Mouse (Mus musculus) ES-E14 (cell line): ENCODE data around the gene Slc37a1. TPM values are rescaled to one million over a fixed set of nuclear protein-coding genes. Genes with fewer than 3 reads are reported as not detected.

ENCODE experiments used
- DNase-seq: peaks from one replicate; pipeline ENCODE4 v3.0.0-alpha.2; 2013; ENCODE audit warnings: low read depth, low spot score
- H3K27ac ChIP-seq: 2 replicates; pipeline ENCODE4 v1.5.1; 2012; ENCODE audit warnings: low read depth, mild to moderate bottlenecking, low read length, moderate library complexity, mixed read lengths; ENCODE audit not compliant: poor library complexity, insufficient read depth, severe bottlenecking
- H3K36me3 ChIP-seq: 2 replicates; pipeline ENCODE4 v1.6.1; 2012; ENCODE audit warnings: mild to moderate bottlenecking, low read length, moderate library complexity, mixed read lengths; ENCODE audit not compliant: control insufficient read depth, poor library complexity, insufficient read depth, severe bottlenecking
- H3K4me1 ChIP-seq, 2 experiments: fragments of 150-350 bp in 1 of 2; sonication (generic) in 1 of 2; 2 replicates each; pipeline ENCODE4 v1.6.1; 2012; ENCODE audit warnings: low read length in 2 of 2, mild to moderate bottlenecking in 1 of 2, mixed read lengths in 1 of 2; ENCODE audit not compliant: control insufficient read depth in 2 of 2, insufficient read depth in 2 of 2, poor library complexity in 1 of 2
- H3K4me3 ChIP-seq, 2 experiments: fragments of 150-350 bp in 1 of 2; sonication (generic) in 1 of 2; 2 replicates each; pipeline ENCODE4 v1.5.1; 2012; ENCODE audit warnings: low read length in 2 of 2, low read depth in 1 of 2, mild to moderate bottlenecking in 1 of 2, mixed read lengths in 1 of 2; ENCODE audit not compliant: insufficient read depth in 1 of 2, poor library complexity in 1 of 2, severe bottlenecking in 1 of 2
- H3K9ac ChIP-seq: 2 replicates; pipeline ENCODE4 v1.6.1; 2012; ENCODE audit warnings: low read depth, mild to moderate bottlenecking, low read length, mixed read lengths; ENCODE audit not compliant: poor library complexity, insufficient read depth, severe bottlenecking
- H3K9me3 ChIP-seq: fragments of 150-350 bp; sonication (generic); 2 replicates; pipeline ENCODE4 v1.6.1; 2012; ENCODE audit warnings: low read depth, mild to moderate bottlenecking, low read length; ENCODE audit not compliant: control insufficient read depth, insufficient read depth
- CHD2 ChIP-seq: IDR thresholded peaks from 2 replicates; pipeline ENCODE4 v1.6.1; 2014; ENCODE audit warnings: mild to moderate bottlenecking, low read depth, low read length, inconsistent platforms
- HCFC1 ChIP-seq: IDR thresholded peaks from 2 replicates; pipeline ENCODE4 v1.6.1; 2012; ENCODE audit warnings: low read length, inconsistent platforms, borderline replicate concordance; ENCODE audit not compliant: insufficient read depth
- MAFK ChIP-seq: IDR thresholded peaks from 2 replicates; pipeline ENCODE4 v1.6.1; 2014; ENCODE audit warnings: mild to moderate bottlenecking, low read depth, low read length, inconsistent platforms; ENCODE audit not compliant: insufficient read depth
- ZC3H11A ChIP-seq: IDR thresholded peaks from 2 replicates; pipeline ENCODE4 v1.6.1; 2012; ENCODE audit warnings: low read depth, mild to moderate bottlenecking, inconsistent platforms, low read length, borderline replicate concordance
- ZNF384 ChIP-seq: IDR thresholded peaks from 2 replicates; pipeline ENCODE4 v1.6.1; 2012; ENCODE audit warnings: low read depth, low read length, inconsistent platforms
- in situ Hi-C, 2 experiments: fragments of 600-800 bp; cut with MboI; formaldehyde crosslinking; loops; one replicate each; pipeline ENCODE4 v1.15.1; 2025; ENCODE audit warnings: low sequenced_read_pairs in 2 of 2, inconsistent platforms in 1 of 2; ENCODE audit not compliant: unreplicated experiment in 2 of 2
- total RNA-seq: library from RNA; depleted of rRNA; stranded (reverse); fragments of 300-350 nt; gene quantifications from 2 replicates; pipeline ENCODE4 v1.2.3, GENCODE M21; 2012

The Slc37a1 gene
- total RNA-seq, 1 experiment, result 37.5 TPM

DNA sequence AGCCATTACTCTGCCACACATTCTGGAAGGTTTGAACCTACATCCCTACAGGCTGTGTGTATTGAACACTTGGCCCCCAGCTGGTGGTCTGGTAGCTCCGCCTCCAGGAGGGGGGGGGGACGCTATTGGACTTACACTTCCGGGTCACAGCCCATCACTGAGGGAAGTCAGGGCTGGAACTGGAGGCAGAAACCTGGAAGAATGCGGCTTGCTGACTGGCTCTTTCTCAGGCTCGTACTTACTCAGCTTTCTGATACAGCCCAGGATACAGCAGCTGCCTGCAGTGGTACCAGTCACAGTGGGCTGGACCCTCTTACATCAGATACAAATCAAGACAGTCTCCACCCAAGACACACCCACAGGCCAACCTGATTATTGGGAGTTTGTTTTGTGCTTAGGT lies 39.4 kb upstream of the Slc37a1 start:
- Histone ChIP-seq H3K4me3 (peak overlapping the region; percentile 62 to 84), H3K27ac (peak overlapping the region; percentile 79), H3K9ac (peak overlapping the region; percentile 55), H3K4me1 (peaks cover 2% of the 10 kb centered on the region in 2 experiments; a peak in 2 of 4 replicates), H3K36me3 (no peaks in the 10 kb centered on the region; the same call in 1 of the 2 replicates), H3K9me3 (no peaks in the 10 kb centered on the region)
- TF ChIP-seq ZNF384 (no peak), ZC3H11A (peak; percentile 16; the same call in 1 of the 2 replicates), HCFC1 (peak; percentile 69), CHD2 (peak; percentile 63), MAFK (peak; percentile 73; the same call in 1 of the 2 replicates)
- in situ Hi-C loops, result no loop called here
- DNase-seq, result peak; percentile 83

DNA sequence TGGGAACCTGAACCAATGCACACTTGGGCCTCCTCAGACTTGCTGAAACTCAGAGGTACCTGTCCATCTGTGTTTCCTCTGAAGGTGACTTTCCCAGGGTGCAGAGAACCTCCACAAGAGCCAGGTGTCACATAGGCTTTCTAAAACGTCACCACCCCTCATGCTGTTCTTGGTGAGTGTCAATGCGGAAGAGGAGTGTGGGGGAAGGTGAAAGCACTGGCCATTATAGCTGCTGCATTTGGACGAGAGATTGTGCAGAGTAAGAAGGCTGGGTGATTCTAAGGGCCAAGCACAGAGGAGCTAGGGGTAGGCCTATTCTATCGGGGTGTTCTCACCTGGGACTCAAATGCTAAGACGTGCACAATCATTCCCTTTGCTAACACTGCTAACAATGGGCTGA lies 32.6 kb upstream of the Slc37a1 start:
- no peak for DNase-seq
- Histone ChIP-seq H3K9me3 (no peaks in the 10 kb centered on the region), H3K9ac (no peak overlapping the region), H3K36me3 (no peaks in the 10 kb centered on the region; the same call in 1 of the 2 replicates), H3K27ac (no peak overlapping the region), H3K4me1 (peaks cover 0 to 4% of the 10 kb centered on the region in 2 experiments; a peak in 1 of 4 replicates), H3K4me3 (no peak overlapping the region)
- TF ChIP-seq ZC3H11A (no peak), MAFK (no peak), CHD2 (no peak)
- in situ Hi-C loops, result no loop called here

DNA sequence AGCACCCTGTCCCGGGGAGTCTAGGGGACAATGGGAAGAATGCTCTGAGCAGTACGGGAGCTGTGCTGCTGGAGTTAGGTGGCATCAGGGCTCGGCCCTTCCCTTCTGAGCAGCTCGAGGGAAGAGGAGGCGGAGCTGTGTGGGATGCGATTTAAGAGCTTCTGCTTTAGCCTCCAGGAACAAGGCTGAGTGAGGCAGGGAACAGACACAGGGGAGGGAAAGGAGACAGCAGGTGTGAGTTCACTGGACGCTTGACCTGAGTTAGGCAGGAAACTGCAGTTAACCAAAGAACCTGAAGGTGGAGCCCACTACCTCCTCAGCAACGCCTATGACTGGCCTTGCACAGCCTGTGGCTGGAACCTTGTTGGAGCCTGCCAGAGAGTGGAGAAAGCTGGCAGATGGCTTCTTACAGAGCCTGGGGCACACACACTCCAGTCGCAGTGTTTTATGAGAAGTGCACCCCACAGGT lies 32.1 kb upstream of the Slc37a1 start:
- Histone ChIP-seq H3K4me3 (peak overlapping the region in 1 of 2 experiments; percentile 7; a peak in 1 of 4 replicates), H3K4me1 (peaks cover 0 to 7% of the 10 kb centered on the region in 2 experiments; a peak in 1 of 4 replicates), H3K9ac (no peak overlapping the region), H3K27ac (peak overlapping the region; percentile 6; the same call in 1 of the 2 replicates), H3K9me3 (no peaks in the 10 kb centered on the region), H3K36me3 (no peaks in the 10 kb centered on the region; the same call in 1 of the 2 replicates)
- in situ Hi-C loops, result no loop called here
- DNase-seq, result peak; percentile 84
- TF ChIP-seq HCFC1 (no peak), ZC3H11A (no peak), MAFK (no peak), CHD2 (no peak), ZNF384 (no peak)

DNA sequence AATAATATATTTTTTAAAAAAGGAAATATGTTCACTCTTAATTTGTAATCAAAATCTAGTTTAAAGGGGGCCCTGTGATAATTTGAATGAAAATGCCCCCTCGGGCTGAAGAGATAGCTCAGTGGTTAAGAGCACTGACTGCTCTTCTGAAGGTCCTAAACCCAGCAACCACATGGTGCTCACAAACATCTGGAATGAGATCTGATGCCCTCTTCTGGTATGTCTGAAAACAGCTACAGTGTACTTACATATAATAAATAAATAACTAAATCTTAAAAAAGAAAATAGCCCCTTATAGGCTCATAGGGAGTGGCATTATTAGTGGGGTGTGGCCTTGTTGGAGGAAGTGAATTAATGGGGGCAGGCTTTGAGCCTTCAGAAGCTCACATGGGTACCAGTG lies 29.4 kb upstream of the Slc37a1 start:
- Histone ChIP-seq H3K4me1 (peaks cover 3 to 11% of the 10 kb centered on the region in 2 experiments; a peak in 2 of 4 replicates), H3K9me3 (no peaks in the 10 kb centered on the region), H3K9ac (no peak overlapping the region), H3K27ac (no peak overlapping the region), H3K4me3 (no peak overlapping the region), H3K36me3 (no peaks in the 10 kb centered on the region; the same call in 1 of the 2 replicates)
- TF ChIP-seq ZC3H11A (no peak), HCFC1 (no peak), CHD2 (no peak), ZNF384 (no peak), MAFK (no peak)
- in situ Hi-C loops, result no loop called here
- DNase-seq, result no peak

DNA sequence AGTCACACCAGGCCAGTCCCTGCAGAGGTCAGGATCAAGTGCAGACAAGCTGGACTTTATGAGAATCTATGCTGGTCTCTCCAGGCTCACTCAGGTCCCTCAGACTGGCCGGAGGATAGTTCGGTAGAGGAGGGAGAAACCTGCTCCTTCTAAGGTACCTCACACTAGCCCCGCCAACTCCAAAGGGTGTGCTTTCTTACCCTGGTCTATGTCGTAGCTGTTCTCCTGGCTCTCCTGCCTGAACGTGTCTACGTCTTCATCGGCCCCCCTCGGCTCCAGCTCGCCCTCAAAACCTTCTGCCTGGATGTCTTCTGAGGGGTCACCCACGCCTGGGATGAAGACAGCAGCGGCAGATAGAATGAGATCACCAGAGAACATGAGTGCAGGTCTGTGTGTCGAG lies 28.7 kb upstream of the Slc37a1 start:
- H3K9ac ChIP-seq, result no peak overlapping the region
- no peaks in the 10 kb centered on the region for H3K9me3 ChIP-seq
- no peak overlapping the region for H3K27ac ChIP-seq
- peaks cover 3 to 11% of the 10 kb centered on the region in 2 experiments; a peak in 2 of 4 replicates for H3K4me1 ChIP-seq
- no peaks in the 10 kb centered on the region; the same call in 1 of the 2 replicates for H3K36me3 ChIP-seq
- no peak for DNase-seq
- H3K4me3 ChIP-seq, result no peak overlapping the region
- TF ChIP-seq CHD2, result no peak
- no peak for TF ChIP-seq MAFK
- TF ChIP-seq HCFC1, result no peak
- in situ Hi-C loops, result no loop called here
